Mouse (Mus musculus) brown adipose tissue, adult 24 weeks (tissue): ENCODE measurements around the gene Tjp2. TPM values are rescaled to one million over a fixed set of nuclear protein-coding genes. Genes with fewer than 3 reads are reported as not detected.

Experiments
- H3K27ac ChIP-seq: fragments of 200-500 bp; replicated peaks from 2 replicates; pipeline ENCODE4 v1.5.1; 2012; ENCODE audit warnings: low read depth, mild to moderate bottlenecking, low read length
- H3K4me1 ChIP-seq: fragments of 200-500 bp; 2 replicates; pipeline ENCODE4 v1.6.1; 2012; ENCODE audit warnings: low read length, mixed read lengths; ENCODE audit not compliant: control insufficient read depth, insufficient read depth, insufficient read length
- H3K4me3 ChIP-seq: fragments of 200-500 bp; 2 replicates; pipeline ENCODE4 v1.5.1; 2012; ENCODE audit warnings: low read depth, mild to moderate bottlenecking, low read length, moderate library complexity; ENCODE audit not compliant: insufficient read depth
- polyA plus RNA-seq: library from polyadenylated mRNA; stranded (reverse); fragments of >200 nt; gene quantifications from 2 replicates; pipeline ENCODE4 v1.2.4, GENCODE M21; 2012; ENCODE audit not compliant: missing spikeins, insufficient read depth, insufficient read length

Tjp2 gene
- polyA plus RNA-seq, 1 experiment, result 5.5 TPM

GRCm38 (mm10) chr19:24142621-24143061 lies 82.2 kb downstream of the Tjp2 start:
- Histone ChIP-seq H3K4me3 (no peak overlapping the region), H3K4me1 (no peaks in the 10 kb centered on the region), H3K27ac (no peak overlapping the region)

DNA sequence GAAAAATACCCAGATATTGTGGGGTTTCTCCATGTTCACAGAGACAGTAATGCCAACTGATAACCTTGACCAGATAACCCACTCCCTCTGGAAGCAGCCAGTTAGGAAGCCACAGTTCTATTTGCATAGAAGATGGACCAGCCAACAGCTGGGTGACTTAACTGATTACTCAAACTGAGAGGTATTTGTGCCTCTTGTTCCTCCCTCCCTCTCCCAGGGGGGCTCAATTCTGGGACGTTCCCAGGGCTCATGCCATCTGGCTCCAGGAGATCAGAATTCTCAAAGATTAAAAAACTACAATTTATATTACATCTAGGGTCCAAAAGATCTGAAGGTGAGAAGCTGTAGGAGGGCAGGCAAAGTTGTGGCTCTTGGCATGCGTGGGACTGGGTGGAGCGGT lies 84.5 kb downstream of the Tjp2 start:
- no peak overlapping the region for H3K4me3 ChIP-seq
- no peak overlapping the region for H3K27ac ChIP-seq
- H3K4me1 ChIP-seq, result no peaks in the 10 kb centered on the region

- Histone ChIP-seq H3K27ac (no peak overlapping the region), H3K4me1 (no peaks in the 10 kb centered on the region), H3K4me3 (no peak overlapping the region)
Measured at GRCm38 (mm10) chr19:24137392-24137791, 87.4 kb downstream of the Tjp2 start.

DNA sequence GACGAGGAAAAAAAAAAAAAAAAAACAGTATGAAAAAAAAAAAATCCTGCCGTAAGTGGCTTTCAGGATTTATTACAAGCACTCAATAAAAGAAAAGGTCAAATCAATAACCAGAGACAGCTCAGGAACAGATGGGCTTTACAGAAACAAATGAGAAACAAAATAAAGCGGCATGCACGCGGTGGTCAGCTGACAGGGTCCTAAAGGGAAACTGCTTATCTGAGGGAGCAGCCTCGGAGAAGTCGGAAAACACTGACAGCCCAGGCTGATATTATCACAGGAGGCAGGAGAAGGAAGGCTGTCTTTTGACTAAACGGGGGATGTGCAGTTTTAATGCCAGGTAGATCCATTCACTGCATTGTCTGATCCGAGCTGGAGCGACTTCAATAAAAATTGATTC lies 89.8 kb downstream of the Tjp2 start:
- H3K4me1 ChIP-seq, result no peaks in the 10 kb centered on the region
- H3K27ac ChIP-seq, result no peak overlapping the region
- no peak overlapping the region; the same call in 1 of the 2 replicates for H3K4me3 ChIP-seq

- Histone ChIP-seq H3K4me3 (no peak overlapping the region), H3K4me1 (no peaks in the 10 kb centered on the region), H3K27ac (no peak overlapping the region)
Measured at GRCm38 (mm10) chr19:24134144-24134911, 90.5 kb downstream of the Tjp2 start.

DNA sequence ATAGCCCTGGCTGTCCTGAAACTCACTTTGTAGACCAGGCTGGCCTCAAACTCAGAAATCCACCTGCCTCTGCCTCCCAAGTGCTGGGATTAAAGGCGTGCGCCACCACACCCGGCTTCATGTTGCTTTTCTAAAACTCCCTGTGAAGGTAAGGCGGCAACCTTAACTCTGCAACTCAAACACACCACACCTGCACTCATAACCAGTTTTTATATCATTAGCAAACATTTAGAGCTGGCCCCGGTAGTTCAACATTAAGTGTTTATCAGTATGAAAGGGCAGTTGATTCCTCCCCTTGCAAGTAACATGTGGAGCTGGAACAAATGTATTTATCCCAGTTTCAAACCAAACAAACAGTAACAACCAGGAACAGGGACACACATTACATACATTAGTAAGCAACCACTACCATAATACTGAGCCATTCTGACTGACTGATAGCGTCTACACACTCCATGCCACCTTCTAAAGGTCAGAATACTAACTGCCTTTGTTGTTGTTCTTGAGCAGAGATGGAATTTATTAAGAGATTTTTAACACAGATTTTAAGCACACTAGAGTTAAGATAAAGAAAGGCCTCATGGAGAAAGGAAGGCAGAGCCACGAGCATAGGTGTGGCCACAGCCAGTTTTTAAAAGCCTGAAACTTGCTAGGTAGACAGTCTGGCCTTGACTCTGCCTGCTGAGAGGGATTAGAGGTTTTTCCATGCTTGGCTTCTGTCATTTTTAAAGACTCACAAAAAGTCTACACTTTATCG lies 101.1 kb downstream of the Tjp2 start:
- no peak overlapping the region for H3K27ac ChIP-seq

GRCm38 (mm10) chr19:24123087-24123486 lies 101.7 kb downstream of the Tjp2 start:
- no peaks in the 10 kb centered on the region for H3K4me1 ChIP-seq
- H3K27ac ChIP-seq, result no peak overlapping the region
- no peak overlapping the region for H3K4me3 ChIP-seq

More for the DNA sequence above, 101.1 kb downstream of the Tjp2 start:
- H3K4me1 ChIP-seq, result no peaks in the 10 kb centered on the region
- no peak overlapping the region for H3K4me3 ChIP-seq

DNA sequence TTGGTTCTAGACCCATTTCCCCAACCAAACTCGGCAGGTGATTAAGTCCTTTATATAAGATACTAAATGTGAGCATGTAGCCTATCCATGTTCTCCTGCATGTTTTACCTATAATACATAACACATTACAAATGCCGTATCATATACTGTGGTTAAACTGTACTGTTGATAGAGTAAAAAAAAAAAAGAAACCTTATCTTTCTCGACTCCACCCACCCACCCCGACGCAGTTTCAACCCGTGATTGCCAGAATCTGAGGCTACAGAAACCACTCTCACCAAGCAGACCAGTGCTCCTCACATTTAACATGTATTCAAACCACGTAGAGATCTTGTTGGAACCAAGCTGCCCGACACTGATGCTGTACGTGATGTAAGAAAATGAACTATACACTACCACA lies 102.2 kb downstream of the Tjp2 start:
- Histone ChIP-seq H3K4me3 (no peak overlapping the region), H3K27ac (no peak overlapping the region), H3K4me1 (no peaks in the 10 kb centered on the region)

GRCm38 (mm10) chr19:24120811-24121210 lies 104.0 kb downstream of the Tjp2 start:
- H3K27ac ChIP-seq, result no peak overlapping the region
- no peak overlapping the region for H3K4me3 ChIP-seq
- H3K4me1 ChIP-seq, result no peaks in the 10 kb centered on the region

DNA sequence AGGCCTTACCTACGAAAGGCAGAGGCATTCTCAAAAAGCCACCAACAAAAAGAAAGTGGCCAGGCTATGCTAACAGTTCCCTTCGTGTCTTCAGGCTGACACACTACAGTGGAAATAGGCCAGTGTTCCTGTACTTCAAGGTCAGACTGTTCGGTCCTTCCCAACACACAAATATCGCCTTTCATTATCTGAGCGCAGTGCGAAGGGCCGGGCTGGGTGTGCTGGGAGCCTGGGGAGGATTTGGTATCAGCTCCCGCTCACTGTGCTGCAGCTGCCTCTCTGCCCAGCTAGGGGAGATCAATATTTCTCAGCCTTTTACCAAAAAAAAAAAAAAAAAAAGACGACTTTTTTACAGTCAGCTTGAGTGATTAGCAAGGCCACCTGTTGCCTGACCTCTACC lies 106.1 kb downstream of the Tjp2 start:
- Histone ChIP-seq H3K4me3 (no peak overlapping the region), H3K27ac (no peak overlapping the region), H3K4me1 (no peaks in the 10 kb centered on the region)

- H3K27ac ChIP-seq, result no peak overlapping the region
Measured at GRCm38 (mm10) chr19:24111581-24111980, 113.2 kb downstream of the Tjp2 start.

DNA sequence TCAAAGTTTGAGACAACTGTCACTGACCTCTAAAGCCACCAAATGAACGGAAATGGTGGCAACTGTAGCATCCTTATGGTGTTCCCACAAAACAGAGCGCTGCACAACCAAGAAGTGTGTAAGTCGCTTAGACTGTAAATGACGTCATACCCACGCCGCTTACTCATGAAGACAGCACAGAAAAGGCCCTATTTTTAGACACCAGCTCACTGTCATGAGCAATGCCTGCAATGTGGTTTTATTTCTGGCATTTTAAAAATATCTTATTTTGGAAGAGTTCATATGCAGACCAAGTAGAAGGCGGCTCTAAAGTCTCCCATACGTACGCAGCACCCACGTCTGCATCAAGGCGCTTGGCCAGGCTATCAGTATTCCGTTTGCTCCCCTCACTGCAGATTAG lies 117.1 kb downstream of the Tjp2 start:
- H3K4me1 ChIP-seq, result no peaks in the 10 kb centered on the region
- H3K27ac ChIP-seq, result no peak overlapping the region
- no peak overlapping the region for H3K4me3 ChIP-seq

More at GRCm38 (mm10) chr19:24111581-24111980, 113.2 kb downstream of the Tjp2 start:
- H3K4me1 ChIP-seq, result no peaks in the 10 kb centered on the region
- H3K4me3 ChIP-seq, result no peak overlapping the region

- Histone ChIP-seq H3K4me3 (no peak overlapping the region), H3K4me1 (no peaks in the 10 kb centered on the region), H3K27ac (no peak overlapping the region)
Measured at GRCm38 (mm10) chr19:24103802-24104201, 121.0 kb downstream of the Tjp2 start.

- Histone ChIP-seq H3K4me1 (no peaks in the 10 kb centered on the region), H3K4me3 (no peak overlapping the region), H3K27ac (no peak overlapping the region)
Measured at GRCm38 (mm10) chr19:24102562-24103126, 122.2 kb downstream of the Tjp2 start.

DNA sequence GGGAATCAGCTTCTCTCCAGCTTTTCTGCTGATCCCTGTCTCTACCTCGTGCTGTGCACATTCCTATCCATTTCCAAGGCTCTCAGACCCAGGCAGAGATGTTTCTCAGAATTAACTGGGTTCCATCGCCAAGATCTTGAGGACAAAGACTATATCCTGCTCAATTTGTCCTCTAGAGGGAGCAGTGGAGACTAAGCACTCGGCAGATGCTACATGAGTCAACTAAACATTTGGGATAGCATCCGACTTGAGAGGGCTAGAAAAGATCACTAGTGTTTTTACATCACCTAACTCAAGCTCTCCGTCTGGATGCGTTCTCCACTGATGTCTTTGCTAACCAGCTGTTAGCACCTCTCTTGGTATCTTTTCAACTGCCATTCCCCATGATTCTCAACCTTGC lies 123.6 kb downstream of the Tjp2 start:
- Histone ChIP-seq H3K4me1 (no peaks in the 10 kb centered on the region), H3K4me3 (no peak overlapping the region), H3K27ac (no peak overlapping the region)
